Mouse (Mus musculus) G1E (cell line): ENCODE data around the gene 1810037I17Rik.

ENCODE experiments used
- CTCF ChIP-seq: IDR thresholded peaks from 2 replicates; pipeline ENCODE4 v1.5.1; 2012; ENCODE audit warnings: low read depth, low read length, inconsistent platforms, mixed read lengths
- GATA2 ChIP-seq: IDR thresholded peaks from 2 replicates; pipeline ENCODE4 v1.6.1; 2012; ENCODE audit warnings: low read depth, low read length, inconsistent platforms, borderline replicate concordance
- TAL1 ChIP-seq: conservative IDR thresholded peaks from 2 replicates; pipeline ENCODE4 v1.6.1; 2012; ENCODE audit warnings: low read depth, low read length, inconsistent platforms, mixed read lengths

- TF ChIP-seq CTCF, result no peak
- no peak for TF ChIP-seq TAL1
- TF ChIP-seq GATA2, result no peak
Observed at GRCm38 (mm10) chr3:122964301-122964700, 40.3 kb downstream of the 1810037I17Rik start.
